Mouse (Mus musculus): ENCODE measurements around the gene Igsf6.
"Not testable (repeated sequence)": the region's sequence is repeated elsewhere in the genome, so short reads cannot be mapped to it uniquely, and the experiment has no call there.

Gene Igsf6

GRCm38 (mm10) chr7:121053071-121053470, 21.3 kb downstream of the Igsf6 start:
- no peak for DNase-seq (ENCODE audit: low spot score)

DNA sequence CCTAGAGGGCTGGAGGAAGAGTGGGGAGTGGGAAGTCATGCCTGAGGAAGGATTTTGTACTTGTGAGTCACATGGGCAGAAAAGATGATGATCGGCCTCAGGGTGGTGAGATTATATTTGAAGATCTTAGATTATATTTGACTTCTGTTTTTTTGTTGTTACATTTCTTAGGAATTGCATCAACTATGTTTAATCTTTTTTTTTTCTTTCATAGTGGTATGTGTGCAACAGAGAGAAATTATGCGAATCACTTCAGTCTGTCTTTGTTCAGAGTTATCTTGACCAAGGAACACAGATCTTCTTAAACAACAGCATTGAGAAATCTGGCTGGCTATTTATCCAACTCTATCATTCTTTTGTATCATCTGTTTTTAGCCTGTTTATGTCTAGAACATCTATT, 26.7 kb downstream of the Igsf6 start:
- DNase-seq (ENCODE audit: low spot score), result no peak

GRCm38 (mm10) chr7:121045671-121046453, 28.5 kb downstream of the Igsf6 start:
- no peak for DNase-seq (ENCODE audit: low spot score)

DNA sequence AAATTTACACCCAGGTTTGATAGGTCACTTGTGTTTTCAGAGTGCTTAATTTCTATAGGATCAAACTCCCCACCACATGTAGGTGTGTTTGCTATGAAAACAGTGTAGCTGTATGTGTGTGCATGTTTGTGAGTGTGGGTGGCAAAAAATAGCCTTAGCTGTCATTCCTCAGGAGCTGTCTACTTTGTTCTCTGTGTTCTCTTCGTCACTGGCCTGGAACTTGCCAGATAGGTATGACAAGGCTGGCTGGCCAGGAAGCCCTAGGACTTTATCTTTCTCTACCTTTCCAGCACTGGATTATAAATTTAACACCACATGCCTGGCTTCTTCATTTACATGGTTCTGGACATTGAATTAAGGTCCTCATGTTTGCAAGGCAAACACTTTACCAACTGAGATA, 30.1 kb downstream of the Igsf6 start:
- DNase-seq (ENCODE audit: low spot score), result no peak

DNA sequence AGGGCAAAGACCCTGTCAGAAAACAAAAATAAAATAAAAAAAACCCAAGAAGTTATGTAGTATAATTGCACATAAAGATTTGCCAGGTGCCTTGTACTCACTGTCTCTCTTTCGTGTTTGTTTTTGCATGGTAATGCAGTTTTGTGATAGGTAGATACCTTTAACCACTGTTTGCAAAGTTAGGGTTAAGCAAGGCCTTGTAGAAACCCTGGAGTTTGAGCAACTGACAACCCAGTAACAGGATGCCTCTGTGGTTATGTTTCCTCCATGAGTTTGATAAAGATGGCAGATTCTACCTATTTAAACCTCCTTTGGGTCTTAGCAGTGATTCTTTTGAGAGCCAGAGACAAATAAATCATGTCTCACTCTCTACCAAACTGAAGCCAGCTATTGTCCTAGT, 30.9 kb downstream of the Igsf6 start:
- DNase-seq (ENCODE audit: low spot score), result no peak

GRCm38 (mm10) chr7:121043004-121043403, 31.4 kb downstream of the Igsf6 start:
- no peak for DNase-seq (ENCODE audit: low spot score)

- no peak for DNase-seq (ENCODE audit: low spot score)
These were observed 32.4 kb downstream of the Igsf6 start for GRCm38 (mm10) chr7:121041989-121042388.

- no peak for DNase-seq (ENCODE audit: low spot score)
These were observed 33.8 kb downstream of the Igsf6 start for GRCm38 (mm10) chr7:121040595-121040994.

DNA sequence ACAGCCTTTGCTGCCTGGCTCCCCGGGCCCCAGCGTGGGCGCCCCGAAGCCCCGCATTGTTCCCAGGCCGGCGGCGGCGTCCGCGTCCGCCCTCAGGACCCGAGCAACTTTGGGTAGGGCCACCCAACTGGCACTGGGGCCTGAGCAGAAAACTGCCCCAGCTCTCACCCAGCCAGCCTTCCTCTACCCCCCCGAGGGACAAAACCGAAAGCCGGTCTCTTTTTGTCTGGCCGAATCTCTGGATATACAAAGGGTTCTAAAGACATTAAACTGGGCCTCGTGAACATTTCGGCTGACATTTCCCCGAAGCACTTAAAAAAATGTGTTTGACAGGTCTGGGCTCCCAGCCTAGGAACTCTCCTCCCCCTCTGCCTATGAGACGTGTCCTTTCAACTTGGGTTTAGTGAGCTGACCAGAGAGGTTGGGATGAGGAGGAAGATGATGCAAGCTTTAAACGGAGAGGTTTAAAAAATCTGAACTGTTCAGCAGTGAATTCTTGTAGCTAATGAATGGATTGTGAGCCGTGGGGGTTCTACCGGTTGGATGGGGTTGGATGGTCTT, 39.1 kb downstream of the Igsf6 start:
- peak; percentile 70 for DNase-seq (ENCODE audit: low spot score)

DNA sequence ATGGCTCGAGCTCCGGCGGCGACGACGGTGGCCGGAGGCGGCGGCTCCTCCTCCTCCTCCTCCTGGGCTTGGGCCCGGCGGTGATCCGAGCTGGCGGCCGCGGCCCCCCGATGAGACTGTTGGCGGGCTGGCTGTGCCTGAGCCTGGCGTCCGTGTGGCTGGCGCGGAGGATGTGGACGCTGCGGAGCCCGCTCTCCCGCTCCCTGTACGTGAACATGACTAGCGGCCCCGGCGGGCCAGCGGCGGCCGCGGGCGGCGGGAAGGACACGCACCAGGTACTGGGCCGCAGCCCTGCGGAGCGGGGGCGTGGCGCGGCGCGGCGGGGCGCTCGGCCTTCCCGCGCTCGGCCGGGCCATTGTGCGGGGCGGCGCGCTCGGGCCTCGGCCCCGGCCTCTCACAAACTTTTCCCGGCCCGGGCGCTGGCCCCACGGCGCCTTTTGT, 39.7 kb downstream of the Igsf6 start:
- DNase-seq (ENCODE audit: low spot score), result peak; percentile 71

- peak; percentile 97 for DNase-seq (ENCODE audit: low spot score)
These were observed 40.3 kb downstream of the Igsf6 start, which contains the start of gene Mettl9 for GRCm38 (mm10) chr7:121033856-121034652. Gene Mettl9 (plus strand): TSS chr7:121034445.

DNA sequence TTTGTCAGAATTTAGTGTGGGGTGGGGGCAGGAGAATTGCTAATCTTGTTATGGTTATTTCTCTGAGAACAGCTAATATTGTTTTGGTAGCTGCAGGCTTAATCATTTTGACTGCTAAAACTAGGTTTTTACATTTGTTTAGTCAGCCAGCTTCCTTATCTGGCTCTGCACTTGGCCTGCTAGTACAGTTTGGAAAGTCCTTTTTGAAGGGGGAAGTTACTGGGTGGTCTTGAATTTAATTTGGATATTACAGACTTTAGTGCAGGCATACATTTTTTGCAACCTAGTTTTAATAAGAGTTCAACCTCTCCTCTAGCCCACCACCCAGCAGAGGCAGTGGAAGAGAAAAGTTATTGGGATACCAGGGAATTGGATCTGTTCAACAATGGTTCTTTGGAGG, 44.4 kb downstream of the Igsf6 start:
- not testable (repeated sequence) for DNase-seq (ENCODE audit: low spot score)

DNA sequence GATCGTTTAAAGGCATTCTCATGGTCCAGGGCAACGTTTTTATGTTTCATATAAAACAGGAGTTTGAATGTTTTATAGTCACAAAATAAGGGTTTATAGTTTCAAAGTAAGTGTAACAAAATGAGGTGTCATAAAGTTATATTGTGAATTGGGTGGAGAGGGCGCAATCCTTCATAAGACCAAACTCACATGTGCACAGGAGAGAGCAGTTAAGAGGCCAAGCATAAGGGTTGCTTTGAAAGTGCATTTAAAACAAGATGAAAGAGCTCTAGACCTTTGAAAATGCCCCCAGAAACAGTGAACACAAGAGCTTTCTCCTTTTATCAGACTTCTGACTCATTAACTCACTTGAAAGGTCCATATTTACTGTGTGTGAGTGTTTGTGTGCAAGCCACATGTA, 48.1 kb downstream of the Igsf6 start:
- DNase-seq (ENCODE audit: low spot score), result no peak

GRCm38 (mm10) chr7:121025221-121026008, 49.0 kb downstream of the Igsf6 start:
- DNase-seq (ENCODE audit: low spot score), result no peak

DNA sequence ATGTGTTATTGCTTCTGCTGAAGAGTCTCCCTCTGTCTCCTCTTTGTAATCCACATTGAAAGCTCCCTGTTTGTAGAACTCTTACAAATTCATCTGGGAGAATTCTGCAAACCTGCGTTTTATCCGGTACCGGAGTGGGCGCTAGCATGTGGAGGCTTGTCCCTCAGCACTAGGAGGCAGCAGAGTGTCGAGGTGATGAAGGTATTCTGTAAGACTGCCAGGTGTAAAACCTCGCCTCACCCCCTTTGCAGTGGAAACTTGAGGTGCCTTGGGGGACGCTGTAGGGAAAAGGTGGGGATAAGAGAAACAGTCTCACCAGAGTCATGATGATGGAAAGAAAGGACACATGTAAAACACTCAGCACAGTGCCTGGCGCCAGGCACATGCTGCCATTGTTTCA, 54.1 kb downstream of the Igsf6 start:
- DNase-seq (ENCODE audit: low spot score), result no peak

- no peak for DNase-seq (ENCODE audit: low spot score)
These were observed 55.6 kb downstream of the Igsf6 start for GRCm38 (mm10) chr7:121018778-121019177.

GRCm38 (mm10) chr7:121014486-121014885, 59.9 kb downstream of the Igsf6 start:
- DNase-seq (ENCODE audit: low spot score), result no peak
